Mouse (Mus musculus) frontal cortex, postnatal 10 days (tissue): ENCODE results near the gene Herc6.
"Not testable (repeated sequence)": the region's sequence is repeated elsewhere in the genome, so short reads cannot be mapped to it uniquely, and the experiment has no call there.

Experiments
- DNase-seq, 2 experiments: peaks; one replicate each; pipeline ENCODE4 v3.0.0; 2022; ENCODE audit warnings: low spot score in 2 of 2, mixed read lengths in 1 of 2

Herc6 gene

GRCm38 (mm10) chr6:57580881-57581548 lies at the start of gene Herc6:
Herc6 (plus strand) TSS chr6:57581000.
- peak; percentile 23 to 49 for DNase-seq

DNA sequence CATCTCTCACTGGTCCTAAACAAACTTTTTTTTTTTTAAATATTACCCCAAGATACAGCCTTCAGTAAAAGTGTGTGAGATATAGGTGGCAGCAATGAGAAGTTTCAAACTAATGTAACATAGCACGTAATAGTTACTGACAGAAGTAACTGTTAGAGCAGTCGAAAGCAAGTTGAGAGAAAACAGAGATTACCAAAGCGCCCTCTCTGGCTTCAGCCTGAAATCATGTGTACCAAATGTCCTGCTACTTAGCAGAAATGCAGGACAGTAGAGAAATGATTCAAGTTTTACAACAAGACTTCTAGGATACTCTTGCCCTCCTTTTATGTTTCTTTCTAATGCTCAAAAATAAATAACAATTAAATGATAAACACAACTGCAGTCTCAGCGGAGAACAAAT lies 49.8 kb upstream of the Herc6 start:
- no peak for DNase-seq

DNA sequence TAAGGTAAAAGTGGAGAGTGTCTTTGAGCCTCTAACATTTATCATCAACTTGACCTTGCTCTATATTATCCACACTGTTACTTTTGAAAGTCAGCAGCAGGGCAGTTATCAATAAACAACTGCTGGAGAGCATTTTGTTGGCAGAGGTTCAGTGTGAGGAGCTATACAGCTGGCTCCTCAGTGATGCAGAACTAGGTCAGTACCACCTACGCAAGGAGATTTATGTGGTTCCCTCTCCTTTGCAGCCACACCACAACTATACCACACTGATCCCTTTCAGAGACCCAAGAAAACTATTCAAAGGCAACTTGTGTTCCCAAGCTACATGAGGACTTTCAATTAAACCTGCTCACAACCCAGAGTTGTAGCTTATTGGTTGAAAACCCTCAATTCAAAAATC lies 49.4 kb upstream of the Herc6 start:
- no peak for DNase-seq

DNA sequence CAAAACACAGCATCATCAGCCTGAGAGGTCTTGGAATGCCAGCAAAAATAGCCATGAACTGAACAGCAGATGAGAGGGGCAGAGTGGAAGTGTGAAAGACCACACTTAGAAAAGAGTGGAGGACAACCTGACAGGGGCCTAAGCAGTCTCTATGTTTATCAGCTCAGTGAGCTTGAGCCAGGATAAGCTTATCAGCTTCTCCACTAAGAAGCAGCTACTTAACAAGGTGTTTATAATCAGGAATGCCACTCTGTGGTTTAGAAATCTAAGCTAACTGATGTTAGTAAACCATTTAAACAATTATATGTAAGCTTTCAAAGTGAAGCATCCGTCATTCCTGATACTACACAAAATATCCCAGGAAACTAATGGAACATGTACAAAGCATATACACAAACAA lies 48.8 kb upstream of the Herc6 start:
- no peak for DNase-seq

DNA sequence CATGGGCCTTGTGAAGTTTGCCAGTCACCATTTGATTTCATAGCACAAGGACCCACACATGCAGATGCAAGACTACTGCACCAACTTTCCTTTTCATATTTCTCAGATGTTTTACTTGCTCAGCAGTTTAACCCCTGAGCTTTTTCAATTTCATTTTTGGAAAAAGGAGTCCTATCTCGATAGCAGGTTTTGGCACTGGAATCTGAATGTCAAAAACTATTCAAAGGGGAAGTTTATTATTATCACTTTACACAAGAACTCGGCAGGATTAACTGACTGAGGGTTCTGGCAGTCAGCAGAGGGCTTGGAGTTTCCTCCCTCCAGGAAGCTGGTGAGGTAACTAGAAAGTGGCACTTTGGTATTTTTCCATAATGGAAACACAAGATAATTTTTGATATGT lies 47.4 kb upstream of the Herc6 start:
- no peak for DNase-seq

DNA sequence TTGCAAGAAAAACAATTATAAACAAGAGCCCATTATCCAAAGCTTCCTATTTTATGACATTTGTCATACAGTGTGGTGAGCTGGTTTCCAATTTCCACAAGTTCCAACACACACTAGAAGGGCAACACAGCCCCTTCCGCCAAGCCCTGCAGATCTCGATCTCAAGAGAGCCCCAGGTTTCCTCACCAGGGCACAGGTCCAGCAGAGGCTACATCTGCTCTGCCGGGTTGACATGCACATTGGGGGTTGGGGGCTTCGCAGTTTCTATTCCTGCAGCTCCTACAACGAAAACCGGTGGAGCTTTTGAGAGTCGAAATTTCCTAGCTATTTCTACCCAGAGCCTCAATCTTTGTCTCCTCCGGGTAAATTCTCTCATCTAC lies 46.6 kb upstream of the Herc6 start:
- peak in 1 of 2 experiments; percentile 27 for DNase-seq

DNA sequence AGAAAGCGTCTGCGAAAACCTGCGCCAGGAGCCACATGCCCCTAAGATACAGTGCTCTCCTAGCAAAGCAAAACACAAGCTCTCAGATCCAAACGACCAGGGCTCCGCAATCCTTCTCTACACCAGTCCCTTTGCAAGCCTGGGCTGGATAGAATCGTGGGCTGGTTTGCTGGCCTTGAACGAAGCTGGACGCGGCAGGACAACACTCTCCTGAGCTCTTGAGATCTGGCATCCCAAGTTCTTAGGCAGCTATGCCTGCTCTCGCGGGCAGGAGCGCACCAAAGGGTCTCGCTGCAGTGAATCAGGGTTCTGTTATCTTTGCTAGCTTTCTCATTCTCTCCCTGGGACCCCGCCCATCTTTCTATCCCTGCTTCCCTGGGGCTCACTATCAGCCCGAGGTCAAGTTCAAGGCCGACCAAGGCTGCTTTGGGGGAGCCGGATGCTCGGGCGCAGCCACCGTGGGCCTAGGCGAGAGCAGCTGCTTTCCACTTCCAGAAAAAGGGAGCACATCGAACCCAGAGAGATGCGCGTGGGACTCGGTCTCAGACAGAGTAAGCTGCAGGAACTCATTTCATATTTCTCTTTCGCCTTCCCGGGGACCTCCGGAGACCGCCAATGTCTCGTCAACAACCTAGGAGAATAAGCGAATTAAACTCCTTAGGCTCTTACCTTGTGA lies 46.1 kb upstream of the Herc6 start:
- peak in 1 of 2 experiments; percentile 44 for DNase-seq

GRCm38 (mm10) chr6:57535386-57535936 lies 45.3 kb upstream of the Herc6 start, which contains the start of gene Ppm1k:
Ppm1k (minus strand) TSS chr6:57535468.
- peak; percentile 98 to 99 for DNase-seq

- DNase-seq = peak in 1 of 2 experiments; percentile 13
Measured at GRCm38 (mm10) chr6:57535971-57536669, 44.7 kb upstream of the Herc6 start.

- DNase-seq = no peak
Measured at GRCm38 (mm10) chr6:57537887-57538286, 42.9 kb upstream of the Herc6 start.

GRCm38 (mm10) chr6:57540950-57541498 lies 39.8 kb upstream of the Herc6 start:
- no peak for DNase-seq

DNA sequence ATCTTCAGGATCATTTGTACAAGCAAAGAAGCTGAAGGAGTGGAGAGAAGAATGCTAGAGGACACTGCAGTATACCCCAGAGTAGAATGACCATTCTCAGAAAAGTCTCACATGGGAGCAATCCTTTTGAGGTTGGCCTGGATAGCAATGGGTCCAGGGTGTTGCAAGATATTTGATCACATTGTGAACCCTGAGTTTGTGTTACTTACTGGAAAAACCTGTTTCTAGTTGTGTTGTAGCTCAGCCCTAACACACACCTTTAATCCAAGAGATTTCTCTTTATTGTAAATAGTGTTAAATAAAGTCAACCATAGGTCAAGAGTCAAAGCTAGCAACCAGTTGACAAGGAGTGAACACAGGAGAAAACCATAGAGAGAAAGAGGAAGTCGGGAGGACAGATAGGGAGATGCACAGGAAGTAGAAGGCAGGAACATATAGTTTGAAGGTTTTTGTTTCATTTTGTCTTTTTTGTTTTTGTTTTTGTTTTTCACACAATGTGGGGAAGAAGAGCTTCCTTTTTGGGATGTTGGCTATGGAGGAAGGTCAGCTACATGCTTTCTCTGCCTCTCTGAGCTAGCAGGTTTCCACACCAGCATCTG lies 39.0 kb upstream of the Herc6 start:
- DNase-seq = no peak

GRCm38 (mm10) chr6:57543591-57543990 lies 37.2 kb upstream of the Herc6 start:
- not testable (repeated sequence) for DNase-seq

DNA sequence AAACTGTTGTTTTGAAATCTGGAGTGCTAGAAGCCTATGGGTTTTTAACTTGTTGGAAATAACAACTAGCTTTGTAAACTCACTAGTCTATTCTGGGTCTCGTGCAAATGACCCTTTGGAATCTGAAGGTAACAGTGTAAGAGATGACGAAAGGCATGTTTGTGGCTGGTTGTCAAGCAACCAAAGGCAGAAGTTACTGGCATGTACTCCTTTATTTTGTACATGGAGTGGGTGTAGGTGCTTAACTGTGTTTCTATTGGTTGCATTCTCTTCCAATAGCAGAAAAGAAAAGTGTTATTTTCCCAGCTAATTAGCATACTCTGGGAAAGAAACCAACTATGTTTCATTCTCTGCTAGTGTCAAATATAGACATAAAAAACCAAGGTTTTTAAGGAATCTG lies 35.9 kb upstream of the Herc6 start:
- DNase-seq = no peak

GRCm38 (mm10) chr6:57551211-57551796 lies 29.5 kb upstream of the Herc6 start:
- DNase-seq = no peak

- DNase-seq = no peak
Measured at GRCm38 (mm10) chr6:57557796-57558317, 22.9 kb upstream of the Herc6 start.

DNA sequence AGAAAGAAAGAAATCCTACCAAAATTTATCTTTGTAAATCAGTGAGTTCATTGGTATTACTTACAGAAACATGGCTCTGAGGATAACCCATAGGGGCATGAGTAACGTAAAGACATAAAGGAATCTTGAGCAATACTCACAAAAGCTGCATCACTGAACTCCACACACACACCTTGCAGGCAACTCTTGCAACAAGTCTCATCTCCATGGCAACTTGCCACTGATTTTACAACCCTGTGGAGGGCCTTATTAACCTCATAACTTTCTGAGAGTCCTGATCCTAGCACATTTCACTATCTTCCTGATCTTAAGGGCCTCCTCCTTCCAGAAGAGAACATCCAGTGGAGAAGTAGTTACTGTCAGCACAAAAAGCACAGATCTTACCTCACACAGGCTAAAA lies 17.3 kb upstream of the Herc6 start:
- no peak for DNase-seq

GRCm38 (mm10) chr6:57565452-57565851 lies 15.3 kb upstream of the Herc6 start:
- no peak for DNase-seq

DNA sequence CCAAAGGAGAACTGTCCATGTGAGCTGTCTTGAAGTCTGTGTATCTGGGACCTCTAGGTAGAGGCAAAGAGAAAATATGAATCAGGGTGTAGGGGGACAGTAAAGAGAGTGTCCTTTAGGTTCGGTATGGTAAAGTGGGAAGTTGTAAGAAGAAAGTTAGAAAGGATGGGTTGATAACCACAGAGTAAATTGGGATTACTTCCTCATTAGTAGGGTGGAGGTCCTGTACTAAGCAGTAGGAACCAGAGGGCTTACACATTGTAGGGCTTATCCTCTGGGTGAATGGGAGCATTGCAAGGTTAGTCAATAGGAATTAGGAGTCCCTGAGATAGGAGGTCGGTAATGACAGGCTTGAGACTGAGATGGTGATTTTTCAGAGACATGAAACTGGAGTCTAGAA lies 13.2 kb upstream of the Herc6 start:
- no peak for DNase-seq

- peak in 1 of 2 experiments; percentile 14 for DNase-seq
Measured at GRCm38 (mm10) chr6:57570170-57570974, 10.4 kb upstream of the Herc6 start.
